Mouse (Mus musculus) thymus, adult 2 months (tissue): ENCODE results near the gene Pcdh20. TPM values are rescaled to one million over a fixed set of nuclear protein-coding genes. Genes with fewer than 3 reads are reported as not detected.

ENCODE experiments used
- DNase-seq: peaks from one replicate; pipeline ENCODE4 v3.0.0; 2021
- H3K27ac ChIP-seq: fragments of 200-500 bp; 2 replicates; pipeline ENCODE4 v1.5.1; 2012; ENCODE audit warnings: low read length, control low read depth; ENCODE audit not compliant: control insufficient read depth, insufficient read depth
- H3K27me3 ChIP-seq: fragments of 200-500 bp; 2 replicates; pipeline ENCODE4 v1.6.1; 2012; ENCODE audit warnings: mild to moderate bottlenecking, low read length, moderate library complexity, mixed read lengths; ENCODE audit not compliant: control insufficient read depth, insufficient read depth
- H3K36me3 ChIP-seq: fragments of 200-500 bp; 2 replicates; pipeline ENCODE4 v1.6.1; 2012; ENCODE audit warnings: mild to moderate bottlenecking, low read length, moderate library complexity; ENCODE audit not compliant: control insufficient read depth, insufficient read depth
- H3K4me1 ChIP-seq: fragments of 200-500 bp; replicated peaks from 2 replicates; pipeline ENCODE4 v1.6.1; 2012; ENCODE audit warnings: low read length; ENCODE audit not compliant: control insufficient read depth, insufficient read depth
- H3K4me3 ChIP-seq: fragments of 200-500 bp; 2 replicates; pipeline ENCODE4 v1.5.1; 2012; ENCODE audit warnings: mild to moderate bottlenecking, low read length, control low read depth, moderate library complexity; ENCODE audit not compliant: control insufficient read depth, insufficient read depth
- CTCF ChIP-seq: fragments of 200-500 bp; IDR thresholded peaks from 2 replicates; pipeline ENCODE4 v1.5.1; 2012; ENCODE audit warnings: mild to moderate bottlenecking, control low read depth, low read length, moderate library complexity, borderline replicate concordance; ENCODE audit not compliant: control insufficient read depth, poor library complexity, insufficient read depth; ENCODE audit errors: extremely low read depth
- POLR2A ChIP-seq: fragments of 200-500 bp; IDR thresholded peaks from 2 replicates; pipeline ENCODE4 v1.6.1; 2012; ENCODE audit warnings: mild to moderate bottlenecking, low read length, control low read depth, moderate library complexity; ENCODE audit not compliant: control insufficient read depth, poor library complexity, insufficient read depth; ENCODE audit errors: extremely low read depth
- WGBS: fragments of 180-500 bp; shearing (Covaris S2); methylation state at CpG from one replicate; pipeline ENCODE4 v1.1.7; 2018; 5-methylcytosine and 5-hydroxymethylcytosine counted together
- polyA plus RNA-seq: library from polyadenylated mRNA; depleted of rRNA; stranded (reverse); fragments of >200 nt; gene quantifications from 2 replicates; pipeline ENCODE4 v1.2.3, GENCODE M21; 2012; rRNA removed

Gene Pcdh20
- 0.09 and 0.15 TPM in 2 replicates for polyA plus RNA-seq

- Histone ChIP-seq H3K27ac (no peak within 1 kb of the TSS), H3K4me3 (no peak within 1 kb of the TSS), H3K36me3 (no peaks in the 10 kb centered on the region), H3K4me1 (no peaks in the 10 kb centered on the region), H3K27me3 (no peaks in the 10 kb centered on the region)
- TF ChIP-seq CTCF: no peak
- no peak for TF ChIP-seq POLR2A
- WGBS: 7% methylated on average over 29 of the region's 29 CpGs
- DNase-seq: no peak
Observed at GRCm38 (mm10) chr14:88470495-88471434, at the start of gene Pcdh20. Gene Pcdh20 (minus strand): TSS chr14:88471396.

- H3K27ac ChIP-seq: no peak overlapping the region
- no peaks in the 10 kb centered on the region for H3K36me3 ChIP-seq
- TF ChIP-seq POLR2A: no peak
- no peak for TF ChIP-seq CTCF
- WGBS: 55% methylated on average over 3 of the region's 3 CpGs
- no peak overlapping the region for H3K4me3 ChIP-seq
- no peak for DNase-seq
- H3K4me1 ChIP-seq: no peaks in the 10 kb centered on the region
- no peaks in the 10 kb centered on the region for H3K27me3 ChIP-seq
Observed at GRCm38 (mm10) chr14:88479909-88480308, 8.7 kb upstream of the Pcdh20 start.

- TF ChIP-seq CTCF (no peak), POLR2A (no peak)
- Histone ChIP-seq H3K36me3 (no peaks in the 10 kb centered on the region), H3K27ac (no peak overlapping the region), H3K27me3 (no peaks in the 10 kb centered on the region), H3K4me1 (no peaks in the 10 kb centered on the region), H3K4me3 (no peak overlapping the region)
- DNase-seq: no peak
- 2% methylated on average over 9 of the region's 9 CpGs for WGBS
Observed at GRCm38 (mm10) chr14:88469956-88470355, 1.2 kb downstream of the Pcdh20 start.

GRCm38 (mm10) chr14:88469361-88469760 is 1.8 kb downstream of the Pcdh20 start:
- H3K4me3 ChIP-seq: no peak overlapping the region
- H3K36me3 ChIP-seq: no peaks in the 10 kb centered on the region
- 6% methylated on average over 18 of the region's 18 CpGs for whole genome bisulfite sequencing
- no peak for TF ChIP-seq POLR2A
- no peak for TF ChIP-seq CTCF
- no peaks in the 10 kb centered on the region for H3K4me1 ChIP-seq
- H3K27ac ChIP-seq: no peak overlapping the region
- no peak for DNase-seq
- no peaks in the 10 kb centered on the region for H3K27me3 ChIP-seq

- 95% methylated on average over 1 of the region's 1 CpGs for WGBS
- TF ChIP-seq POLR2A (no peak), CTCF (no peak)
- no peaks in the 10 kb centered on the region for H3K4me1 ChIP-seq
Observed at GRCm38 (mm10) chr14:88466416-88466815, 4.8 kb downstream of the Pcdh20 start.

GRCm38 (mm10) chr14:88464356-88464755 is 6.8 kb downstream of the Pcdh20 start:
- H3K27me3 ChIP-seq: no peaks in the 10 kb centered on the region
- H3K4me3 ChIP-seq: no peak overlapping the region
- no peaks in the 10 kb centered on the region for H3K36me3 ChIP-seq
- DNase-seq: no peak
- H3K4me1 ChIP-seq: no peaks in the 10 kb centered on the region
- 85% methylated on average over 1 of the region's 1 CpGs for WGBS
- H3K27ac ChIP-seq: no peak overlapping the region
- no peak for TF ChIP-seq POLR2A

More at GRCm38 (mm10) chr14:88466416-88466815, 4.8 kb downstream of the Pcdh20 start:
- no peaks in the 10 kb centered on the region for H3K36me3 ChIP-seq
- H3K27ac ChIP-seq: no peak overlapping the region
- no peak overlapping the region for H3K4me3 ChIP-seq
- no peaks in the 10 kb centered on the region for H3K27me3 ChIP-seq
- no peak for DNase-seq

- Histone ChIP-seq H3K27ac (no peak overlapping the region), H3K36me3 (no peaks in the 10 kb centered on the region), H3K4me3 (no peak overlapping the region), H3K27me3 (no peaks in the 10 kb centered on the region), H3K4me1 (no peaks in the 10 kb centered on the region)
- DNase-seq: no peak
- 91% methylated on average over 2 of the region's 2 CpGs for WGBS
- TF ChIP-seq POLR2A: no peak
- no peak for TF ChIP-seq CTCF
Observed at GRCm38 (mm10) chr14:88463357-88463756, 7.8 kb downstream of the Pcdh20 start.
